Mouse (Mus musculus) neural tube, embryonic 14.5 days (tissue): ENCODE data around the gene Wdr90. TPM values are rescaled to one million over a fixed set of nuclear protein-coding genes. Genes with fewer than 3 reads are reported as not detected.

Experiments used
- ATAC-seq: fragments of 200-750 bp; cut with Nextera tagmentation; 2 replicates; pipeline ENCODE4 v1.8.0; 2017; ENCODE audit warnings: low read depth, mild to moderate bottlenecking, moderate TSS enrichment, moderate library complexity
- H3K27ac ChIP-seq: fragments of 300-500 bp; sonication (generic); 2 replicates; pipeline ENCODE4 v1.5.1; 2014; ENCODE audit warnings: low read depth, mild to moderate bottlenecking, control low read depth, low read length, moderate library complexity, mixed read lengths
- H3K27me3 ChIP-seq: fragments of 300-500 bp; sonication (generic); 2 replicates; pipeline ENCODE4 v1.6.1; 2014; ENCODE audit warnings: low read length; ENCODE audit not compliant: control insufficient read depth, insufficient read depth
- H3K36me3 ChIP-seq: fragments of 300-500 bp; sonication (generic); 2 replicates; pipeline ENCODE4 v1.6.1; 2014; ENCODE audit warnings: low read length, mixed read lengths; ENCODE audit not compliant: control insufficient read depth, insufficient read depth
- H3K4me1 ChIP-seq: fragments of 300-500 bp; sonication (generic); 2 replicates; pipeline ENCODE4 v1.6.1; 2014; ENCODE audit warnings: low read length; ENCODE audit not compliant: control insufficient read depth, insufficient read depth
- H3K4me2 ChIP-seq: fragments of 300-500 bp; sonication (generic); 2 replicates; pipeline ENCODE4 v1.6.1; 2014; ENCODE audit warnings: mild to moderate bottlenecking, low read depth, low read length, control low read depth
- H3K4me3 ChIP-seq: fragments of 300-500 bp; sonication (generic); 2 replicates; pipeline ENCODE4 v1.5.1; 2014; ENCODE audit warnings: low read depth, low read length, control low read depth, mixed read lengths
- H3K9ac ChIP-seq: fragments of 300-500 bp; sonication (generic); replicated peaks from 2 replicates; pipeline ENCODE4 v1.6.1; 2014; ENCODE audit warnings: low read depth, mild to moderate bottlenecking, control low read depth, low read length, mixed read lengths
- H3K9me3 ChIP-seq: fragments of 300-500 bp; sonication (generic); 2 replicates; pipeline ENCODE4 v1.6.1; 2016; ENCODE audit warnings: low read length; ENCODE audit not compliant: control insufficient read depth
- WGBS: fragments of 180-500 bp; shearing (Covaris S2); extraction: QIAGEN DNeasy Blood & Tissue Kit; methylation state at CpG from one replicate; pipeline ENCODE4 v1.1.7; 2014; 5-methylcytosine and 5-hydroxymethylcytosine counted together
- polyA plus RNA-seq: library from polyadenylated mRNA; unstranded; fragments of >200 nt; fragmentation: Nextera tagmentation; extraction: Ambion mirVana; gene quantifications from 2 replicates; pipeline ENCODE4 v1.2.1, GENCODE M21; 2014

Gene Wdr90
- polyA plus RNA-seq, 1 experiment from 2014 or later: 12.1 TPM

GRCm38 (mm10) chr17:25886806-25887205, 25.5 kb upstream of the Wdr90 start:
- H3K27me3 ChIP-seq: no peaks in the 10 kb centered on the region
- peaks cover 25% of the 10 kb centered on the region; the same call in 1 of the 2 replicates for H3K36me3 ChIP-seq
- no peak for ATAC-seq

GRCm38 (mm10) chr17:25885636-25886035, 24.3 kb upstream of the Wdr90 start:
- WGBS: 55% methylated on average over 4 of the region's 4 CpGs
- peaks cover 25% of the 10 kb centered on the region; the same call in 1 of the 2 replicates for H3K36me3 ChIP-seq
- H3K4me2 ChIP-seq: no peak overlapping the region
- no peaks in the 10 kb centered on the region for H3K9me3 ChIP-seq
- ATAC-seq: no peak; the same call in 1 of the 2 replicates
- H3K27ac ChIP-seq: no peak overlapping the region
- peaks cover 3% of the 10 kb centered on the region; the same call in 1 of the 2 replicates for H3K4me1 ChIP-seq
- H3K4me3 ChIP-seq: no peak overlapping the region
- no peaks in the 10 kb centered on the region for H3K27me3 ChIP-seq
- H3K9ac ChIP-seq: no peak overlapping the region

More at GRCm38 (mm10) chr17:25886806-25887205, 25.5 kb upstream of the Wdr90 start:
- H3K4me1 ChIP-seq: no peaks in the 10 kb centered on the region
- H3K9me3 ChIP-seq: no peaks in the 10 kb centered on the region
- H3K4me3 ChIP-seq: no peak overlapping the region
- no peak overlapping the region for H3K9ac ChIP-seq
- H3K4me2 ChIP-seq: no peak overlapping the region
- H3K27ac ChIP-seq: no peak overlapping the region

- Histone ChIP-seq H3K4me2 (no peak overlapping the region), H3K9me3 (no peaks in the 10 kb centered on the region), H3K27me3 (no peaks in the 10 kb centered on the region), H3K27ac (no peak overlapping the region), H3K4me3 (no peak overlapping the region), H3K36me3 (peaks cover 27% of the 10 kb centered on the region; the same call in 1 of the 2 replicates), H3K9ac (no peak overlapping the region), H3K4me1 (peaks cover 3% of the 10 kb centered on the region; the same call in 1 of the 2 replicates)
- no peak for ATAC-seq
- 95% methylated on average over 3 of the region's 3 CpGs for WGBS
These were observed 22.5 kb upstream of the Wdr90 start for GRCm38 (mm10) chr17:25883824-25884223.

GRCm38 (mm10) chr17:25883268-25883667, 22.0 kb upstream of the Wdr90 start:
- peaks cover 3% of the 10 kb centered on the region; the same call in 1 of the 2 replicates for H3K4me1 ChIP-seq
- H3K36me3 ChIP-seq: peaks cover 27% of the 10 kb centered on the region; the same call in 1 of the 2 replicates
- no peak overlapping the region for H3K9ac ChIP-seq
- H3K27me3 ChIP-seq: no peaks in the 10 kb centered on the region
- no peaks in the 10 kb centered on the region for H3K9me3 ChIP-seq
- no peak overlapping the region for H3K27ac ChIP-seq
- H3K4me3 ChIP-seq: no peak overlapping the region
- 87% methylated on average over 8 of the region's 8 CpGs for WGBS
- H3K4me2 ChIP-seq: no peak overlapping the region
- no peak for ATAC-seq

GRCm38 (mm10) chr17:25882306-25882705, 21.0 kb upstream of the Wdr90 start:
- H3K36me3 ChIP-seq: peaks cover 24% of the 10 kb centered on the region
- no peaks in the 10 kb centered on the region for H3K9me3 ChIP-seq
- H3K4me2 ChIP-seq: no peak overlapping the region
- H3K4me3 ChIP-seq: no peak overlapping the region
- no peak overlapping the region for H3K27ac ChIP-seq
- no peak overlapping the region for H3K9ac ChIP-seq
- H3K4me1 ChIP-seq: peaks cover 3% of the 10 kb centered on the region; the same call in 1 of the 2 replicates
- H3K27me3 ChIP-seq: no peaks in the 10 kb centered on the region
- WGBS: 40% methylated on average over 5 of the region's 5 CpGs
- no peak for ATAC-seq

GRCm38 (mm10) chr17:25881691-25882090, 20.4 kb upstream of the Wdr90 start:
- Histone ChIP-seq H3K4me2 (no peak overlapping the region), H3K9me3 (no peaks in the 10 kb centered on the region), H3K27me3 (no peaks in the 10 kb centered on the region), H3K4me1 (peaks cover 3% of the 10 kb centered on the region; the same call in 1 of the 2 replicates), H3K27ac (no peak overlapping the region), H3K9ac (no peak overlapping the region), H3K4me3 (no peak overlapping the region), H3K36me3 (peaks cover 24% of the 10 kb centered on the region)
- 13% methylated on average over 4 of the region's 4 CpGs for WGBS
- ATAC-seq: no peak

GRCm38 (mm10) chr17:25880913-25881641, 19.8 kb upstream of the Wdr90 start:
- ATAC-seq: no peak
- no peak overlapping the region for H3K4me3 ChIP-seq
- no peak overlapping the region for H3K9ac ChIP-seq
- no peak overlapping the region for H3K4me2 ChIP-seq
- H3K4me1 ChIP-seq: peaks cover 8% of the 10 kb centered on the region
- no peaks in the 10 kb centered on the region for H3K9me3 ChIP-seq
- H3K27me3 ChIP-seq: no peaks in the 10 kb centered on the region
- 4% methylated on average over 5 of the region's 5 CpGs for WGBS
- H3K36me3 ChIP-seq: peaks cover 24% of the 10 kb centered on the region
- no peak overlapping the region for H3K27ac ChIP-seq

- H3K9ac ChIP-seq: no peak within 1 kb of the TSS
- H3K4me3 ChIP-seq: no peak within 1 kb of the TSS
- H3K36me3 ChIP-seq: peaks cover 24% of the 10 kb centered on the region
- H3K27me3 ChIP-seq: no peaks in the 10 kb centered on the region
- WGBS: 16% methylated on average over 5 of the region's 5 CpGs
- no peaks in the 10 kb centered on the region for H3K9me3 ChIP-seq
- peaks cover 10% of the 10 kb centered on the region for H3K4me1 ChIP-seq
- 0 out of 2 replicates have a peak within 1 kb of the TSS, but pooled peaks have one; percentile 22 for H3K27ac ChIP-seq
- no peak within 1 kb of the TSS for H3K4me2 ChIP-seq
- no peak for ATAC-seq
These were observed 19.1 kb upstream of the Wdr90 start, which contains the start of gene Wfikkn1 for GRCm38 (mm10) chr17:25880196-25880910. TSS of gene Wfikkn1 (minus strand) at chr17:25880858.

GRCm38 (mm10) chr17:25879750-25880149, 18.4 kb upstream of the Wdr90 start:
- no peak overlapping the region for H3K4me3 ChIP-seq
- H3K4me2 ChIP-seq: no peak overlapping the region
- no peak overlapping the region for H3K9ac ChIP-seq
- H3K9me3 ChIP-seq: no peaks in the 10 kb centered on the region
- H3K27ac ChIP-seq: no peak overlapping the region
- no peak for ATAC-seq
- no peaks in the 10 kb centered on the region for H3K27me3 ChIP-seq
- peaks cover 10% of the 10 kb centered on the region for H3K4me1 ChIP-seq
- 50% methylated on average over 8 of the region's 8 CpGs for WGBS
- peaks cover 20% of the 10 kb centered on the region for H3K36me3 ChIP-seq
